14 mouse cellular contexts compared by ENCODE assay signal in genomic region chr13:16453234-16453633, GRCm38 (mm10).
"Had no signal": no experiment of that assay in that cellular context is flagged by ENCODE, and none has a peak within 500 bp of the region (broad histone marks: within the 10 kb centered on the region; RNA-seq: fewer than 3 reads in every experiment).

No protein-coding gene starts in this region.

- H3K9me3 ChIP-seq: megakaryocyte, embryonic 14.5 days; midbrain, embryonic 13.5 days; midbrain, embryonic 15.5 days; neural tube, embryonic 12.5 days; stomach, embryonic 15.5 days had no signal

- H3K4me1 ChIP-seq: megakaryocyte, embryonic 14.5 days; midbrain, embryonic 13.5 days; midbrain, embryonic 15.5 days; neural tube, embryonic 12.5 days; stomach, embryonic 15.5 days had no signal

- H3K36me3 ChIP-seq: midbrain, embryonic 13.5 days; midbrain, embryonic 15.5 days; neural tube, embryonic 12.5 days; stomach, embryonic 15.5 days had no signal

- H3K27me3 ChIP-seq: megakaryocyte, embryonic 14.5 days; midbrain, embryonic 13.5 days; midbrain, embryonic 15.5 days; neural tube, embryonic 12.5 days; stomach, embryonic 15.5 days had no signal

- H3K27ac ChIP-seq: midbrain, embryonic 13.5 days; midbrain, embryonic 15.5 days; neural tube, embryonic 12.5 days; stomach, embryonic 15.5 days; stomach, postnatal 0 days had no signal

- H3K4me3 ChIP-seq: megakaryocyte, embryonic 14.5 days; midbrain, embryonic 13.5 days; midbrain, embryonic 15.5 days; neural tube, embryonic 12.5 days; stomach, embryonic 15.5 days had no signal

- H3K9ac ChIP-seq: lung, embryonic 14.5 days; midbrain, embryonic 13.5 days; midbrain, embryonic 15.5 days; neural tube, embryonic 12.5 days; stomach, embryonic 15.5 days had no signal

- ATAC-seq: midbrain, embryonic 13.5 days; midbrain, embryonic 15.5 days had no signal

- H3K4me2 ChIP-seq: lung, embryonic 14.5 days; midbrain, embryonic 11.5 days; midbrain, embryonic 13.5 days; midbrain, embryonic 15.5 days; neural tube, embryonic 12.5 days; stomach, embryonic 15.5 days had no signal

- DNase-seq: lung, adult 18-20 months; lung, embryonic 14.5 days; lung, postnatal 10 days; lung, postnatal 4 days; right cerebral cortex, postnatal 14 days; thymus, postnatal 14 days; thymus, postnatal 36 days had no signal
